Mouse (Mus musculus): Measurements from ENCODE around the gene Zbtb7b. TPM values are rescaled to one million over a fixed set of nuclear protein-coding genes. Genes with fewer than 3 reads are reported as not detected.
A peak's percentile ranks its signal among the peaks of the same experiment; 100 is the strongest.

Zbtb7b gene
- polyA plus RNA-seq, 1 experiment: 2.8 TPM

- TF ChIP-seq CTCF (IDR thresholded peaks at IDR 0.05; ENCODE audit: borderline replicate concordance, extremely low read depth, insufficient read depth, insufficient read length) (no peak), POLR2A (IDR thresholded peaks at IDR 0.05; ENCODE audit: borderline replicate concordance, extremely low read depth, insufficient read depth, insufficient read length, poor library complexity, severe bottlenecking) (no peak)
- DNase-seq (ENCODE audit: low read depth): peak; percentile 60
Measured at GRCm38 (mm10) chr3:89330948-89331347, 63.6 kb downstream of the Zbtb7b start.

DNA sequence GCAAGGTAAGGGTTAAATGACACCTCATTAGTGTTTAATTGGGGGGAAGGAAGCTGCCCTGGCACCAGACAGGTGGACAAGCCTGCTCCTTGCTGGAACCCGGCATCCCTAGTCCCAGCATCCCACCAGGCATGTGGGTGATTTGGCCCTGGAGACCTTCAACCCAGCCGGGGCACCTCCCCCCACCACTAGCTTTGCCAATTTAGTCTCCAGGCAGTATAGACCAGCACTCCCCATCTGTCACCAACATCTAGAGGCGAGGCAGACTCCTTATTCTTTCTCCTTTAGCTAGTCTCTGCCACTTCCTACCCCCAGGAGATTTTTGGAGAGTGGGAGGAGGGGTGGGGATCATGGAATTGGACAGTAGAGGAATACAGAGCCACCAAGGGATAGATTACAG is 64.2 kb downstream of the Zbtb7b start:
- peak; percentile 63 for DNase-seq (ENCODE audit: low read depth)
- TF ChIP-seq CTCF (IDR thresholded peaks at IDR 0.05; ENCODE audit: borderline replicate concordance, extremely low read depth, insufficient read depth, insufficient read length) (no peak), POLR2A (IDR thresholded peaks at IDR 0.05; ENCODE audit: borderline replicate concordance, extremely low read depth, insufficient read depth, insufficient read length, poor library complexity, severe bottlenecking) (no peak)

DNA sequence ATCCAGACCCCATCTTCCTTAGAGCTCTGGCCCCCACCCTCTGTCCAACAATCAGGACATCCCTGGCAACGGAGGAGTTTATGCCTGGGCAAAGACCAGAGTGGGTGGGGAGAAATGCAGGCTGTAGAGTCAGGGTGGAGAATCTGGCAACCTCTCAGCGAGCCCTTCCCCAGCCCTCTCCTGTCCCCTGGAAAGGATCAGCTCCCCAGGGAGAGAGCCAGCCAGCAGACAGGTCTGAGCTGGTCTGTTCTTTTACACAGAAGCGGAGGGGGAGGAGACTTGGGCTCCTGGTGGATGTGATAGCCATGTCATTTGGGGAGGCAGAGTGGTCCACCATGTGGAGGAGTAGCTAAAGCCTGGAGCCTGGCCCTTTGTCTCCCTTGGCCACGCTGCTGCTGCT is 66.0 kb downstream of the Zbtb7b start:
- DNase-seq (ENCODE audit: low read depth): peak; percentile 49

More for the DNA sequence above, 66.0 kb downstream of the Zbtb7b start:
- TF ChIP-seq CTCF (IDR thresholded peaks at IDR 0.05; ENCODE audit: borderline replicate concordance, extremely low read depth, insufficient read depth, insufficient read length) (no peak), POLR2A (IDR thresholded peaks at IDR 0.05; ENCODE audit: borderline replicate concordance, extremely low read depth, insufficient read depth, insufficient read length, poor library complexity, severe bottlenecking) (no peak)

Other genes starting within 250 kb of the Zbtb7b start
- 61.6 and 68.6 TPM in 2 replicates for gene Hcn3, start 234.6 kb downstream of the Zbtb7b start, polyA plus RNA-seq (2012; rRNA removed)
- 103 and 123 TPM in 2 replicates for gene Clk2, start 230.0 kb downstream of the Zbtb7b start, polyA plus RNA-seq (2012; rRNA removed)
- gene Scamp3, start 217.3 kb downstream of the Zbtb7b start, polyA plus RNA-seq (2012; rRNA removed): 132 and 139 TPM in 2 replicates
- gene Fam189b, start 211.6 kb downstream of the Zbtb7b start, polyA plus RNA-seq (2012; rRNA removed): 69.1 and 73.8 TPM in 2 replicates
- 55.6 and 56.3 TPM in 2 replicates for gene Gba, start 191.8 kb downstream of the Zbtb7b start, polyA plus RNA-seq (2012; rRNA removed)
- gene Thbs3, start 179.6 kb downstream of the Zbtb7b start, polyA plus RNA-seq (2012; rRNA removed): 117 and 168 TPM in 2 replicates
- 146 and 201 TPM in 2 replicates for gene Mtx1, start 167.7 kb downstream of the Zbtb7b start, polyA plus RNA-seq (2012; rRNA removed)
- 9.3 and 10.0 TPM in 2 replicates for gene Muc1, start 165.7 kb downstream of the Zbtb7b start, polyA plus RNA-seq (2012; rRNA removed)
- 86.7 and 106 TPM in 2 replicates for gene Krtcap2, start 148.8 kb downstream of the Zbtb7b start, polyA plus RNA-seq (2012; rRNA removed)
- 131 and 144 TPM in 2 replicates for gene Trim46, start 148.5 kb downstream of the Zbtb7b start, polyA plus RNA-seq (2012; rRNA removed)
- 145 and 269 TPM in 2 replicates for gene Dpm3, start 135.4 kb downstream of the Zbtb7b start, polyA plus RNA-seq (2012; rRNA removed)
- 41.4 and 71.8 TPM in 2 replicates for gene Slc50a1, start 124.2 kb downstream of the Zbtb7b start, polyA plus RNA-seq (2012; rRNA removed)
- 11.2 and 12.0 TPM in 2 replicates for gene Efna1, start 113.6 kb downstream of the Zbtb7b start, polyA plus RNA-seq (2012; rRNA removed)
- 59.4 and 60.3 TPM in 2 replicates for gene Efna3, start 71.8 kb downstream of the Zbtb7b start, polyA plus RNA-seq (2012; rRNA removed)
- gene Efna4, start 56.7 kb downstream of the Zbtb7b start, polyA plus RNA-seq (2012; rRNA removed): 12.6 and 22.9 TPM in 2 replicates
- 63.6 and 75.5 TPM in 2 replicates for gene Adam15, start 44.8 kb downstream of the Zbtb7b start, polyA plus RNA-seq (2012; rRNA removed)
- 0.38 and 0.57 TPM in 2 replicates for gene Dcst2, start 32.8 kb downstream of the Zbtb7b start, polyA plus RNA-seq (2012; rRNA removed)
- 0.04 TPM in 1 of 2 replicates, not detected in the other for gene Dcst1, start 29.5 kb downstream of the Zbtb7b start, polyA plus RNA-seq (2012; rRNA removed)
- gene Lenep, start 8.0 kb upstream of the Zbtb7b start, polyA plus RNA-seq (2012; rRNA removed): 4.6 and 5.2 TPM in 2 replicates
- 39.4 and 53.9 TPM in 2 replicates for gene Flad1, start 17.1 kb upstream of the Zbtb7b start, polyA plus RNA-seq (2012; rRNA removed)
- 79.8 and 129 TPM in 2 replicates for gene Cks1b, start 23.6 kb upstream of the Zbtb7b start, polyA plus RNA-seq (2012; rRNA removed)
- gene Shc1, start 23.7 kb upstream of the Zbtb7b start, polyA plus RNA-seq (2012; rRNA removed): 29.5 and 30.2 TPM in 2 replicates
- gene Pygo2, start 35.4 kb upstream of the Zbtb7b start, polyA plus RNA-seq (2012; rRNA removed): 71.6 and 90.9 TPM in 2 replicates
- 9.5 and 13.6 TPM in 2 replicates for gene Pbxip1, start 41.9 kb upstream of the Zbtb7b start, polyA plus RNA-seq (2012; rRNA removed)
- 72.2 and 86.3 TPM in 2 replicates for gene Pmvk, start 59.8 kb upstream of the Zbtb7b start, polyA plus RNA-seq (2012; rRNA removed)
- gene Kcnn3, start 125.4 kb upstream of the Zbtb7b start, polyA plus RNA-seq (2012; rRNA removed): 11.5 and 13.8 TPM in 2 replicates

All from brain, embryonic 14.5 days (tissue).